Mouse (Mus musculus): ENCODE measurements around the gene Patl1. TPM values are rescaled to one million over a fixed set of nuclear protein-coding genes. Genes with fewer than 3 reads are reported as not detected.
"Not testable (repeated sequence)": the region's sequence is repeated elsewhere in the genome, so short reads cannot be mapped to it uniquely, and the experiment has no call there.

Gene Patl1
- total RNA-seq, 2 experiments from 2014 or later = 25.1 to 25.7 TPM

DNA sequence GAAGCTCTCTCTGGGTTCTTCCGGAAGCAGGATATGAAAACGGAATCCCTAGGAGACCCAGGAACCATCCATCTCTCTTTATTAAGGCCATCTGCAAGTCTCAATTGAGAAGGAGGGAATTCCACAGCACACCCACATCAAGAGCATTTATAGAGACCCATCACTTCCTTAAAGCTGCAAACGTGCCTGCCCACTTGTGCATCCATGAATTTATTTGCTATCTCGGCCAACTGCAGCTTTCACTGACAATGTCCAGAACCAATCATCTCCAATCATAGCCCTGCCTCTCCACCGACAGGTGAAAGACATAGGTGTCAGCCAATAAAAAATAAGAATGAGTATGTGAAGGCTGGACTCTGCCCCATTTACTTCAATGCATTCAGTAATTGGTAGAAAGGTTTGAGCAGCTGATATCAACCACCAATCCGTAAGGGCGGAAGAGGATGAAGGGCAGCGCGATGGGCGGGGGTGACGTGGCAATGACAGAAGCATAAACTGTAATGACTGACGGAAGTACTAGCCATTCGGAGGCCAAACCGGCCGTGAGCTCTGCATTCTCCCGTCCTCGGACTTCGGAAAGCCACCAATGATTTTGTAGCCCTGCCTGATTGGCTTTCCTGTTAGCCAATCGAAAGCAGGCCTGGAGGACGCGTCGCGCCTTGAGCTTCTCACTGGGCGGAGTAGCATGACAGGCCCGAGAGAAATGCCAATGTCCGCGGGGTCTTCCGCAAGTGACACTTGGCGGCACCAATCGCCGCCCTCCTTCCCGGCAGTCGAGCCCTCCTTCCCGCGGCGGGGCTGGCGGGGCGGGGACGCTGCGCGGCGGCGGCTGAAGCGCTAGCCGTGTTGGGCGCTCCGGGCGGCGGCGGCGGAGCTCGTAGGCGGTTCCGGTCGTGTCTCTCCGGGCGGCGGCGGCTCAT is 53.1 kb downstream of the Patl1 start, which contains the start of gene Osbp:
Osbp (plus strand) TSS at position 919 of the 920 bp plus-strand sequence.
- intact Hi-C loops (cut with DNase I) = no loop called here

GRCm38 (mm10) chr19:11966201-11966636 is 54.0 kb downstream of the Patl1 start:
- DNase-seq (ENCODE audit: low spot score) = peak; percentile 7
- intact Hi-C loops (cut with DNase I) = loop anchor here (2.0 kb wide), 2 partner anchors 43 to 53 kb away; partner anchors contain the start of gene Patl1

More for the DNA sequence above, 53.1 kb downstream of the Patl1 start, which contains the start of gene Osbp:
- peak; percentile 100 for DNase-seq (ENCODE audit: low spot score)

GRCm38 (mm10) chr19:11969155-11970050 is 57.2 kb downstream of the Patl1 start:
- DNase-seq (ENCODE audit: low spot score) = no peak
- intact Hi-C loops (cut with DNase I) = no loop called here

GRCm38 (mm10) chr19:11973511-11974222 is 61.5 kb downstream of the Patl1 start:
- intact Hi-C loops (cut with DNase I) = no loop called here
- no peak for DNase-seq (ENCODE audit: low spot score)

DNA sequence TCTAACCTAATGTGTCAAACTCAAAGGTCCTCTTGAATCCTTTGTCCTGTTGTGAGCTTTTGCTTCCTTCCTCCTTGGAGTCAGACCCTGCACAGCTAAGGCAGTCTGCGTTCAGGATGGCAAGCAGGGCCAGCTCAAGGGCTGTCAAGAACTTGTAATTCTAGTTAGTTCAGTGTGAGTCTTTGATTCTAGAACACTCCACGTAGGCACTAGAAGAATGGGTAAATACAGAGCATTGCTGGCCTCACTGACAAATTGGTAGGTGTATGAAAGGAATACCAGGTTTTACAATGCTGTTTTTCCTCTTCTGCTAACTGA is 62.0 kb downstream of the Patl1 start:
- intact Hi-C loops (cut with DNase I) = no loop called here
- DNase-seq (ENCODE audit: low spot score) = no peak

DNA sequence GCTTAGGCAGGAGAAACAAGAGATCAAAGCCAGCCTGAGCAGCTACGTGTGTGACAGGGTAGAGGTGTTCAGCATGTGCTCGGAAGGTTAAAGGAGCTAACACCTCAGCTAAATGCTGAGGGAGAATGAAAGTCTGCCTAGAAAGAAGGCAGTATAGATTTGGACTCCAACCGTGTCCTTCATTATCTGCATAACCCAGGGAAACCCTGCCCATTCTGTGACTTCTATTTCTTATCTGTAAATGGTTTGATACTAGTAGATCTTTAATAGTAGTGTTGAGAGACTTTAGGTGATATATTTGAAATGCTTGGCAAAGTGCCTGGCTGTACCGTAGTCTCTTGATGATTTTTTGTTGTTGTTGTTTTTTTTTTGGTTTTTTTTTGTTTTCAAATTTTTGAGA is 63.5 kb downstream of the Patl1 start:
- no peak for DNase-seq (ENCODE audit: low spot score)
- intact Hi-C loops (cut with DNase I) = no loop called here

GRCm38 (mm10) chr19:11977363-11977762 is 65.2 kb downstream of the Patl1 start:
- intact Hi-C loops (cut with DNase I) = no loop called here
- no peak for DNase-seq (ENCODE audit: low spot score)

GRCm38 (mm10) chr19:11980471-11980870 is 68.3 kb downstream of the Patl1 start:
- no peak for DNase-seq (ENCODE audit: low spot score)
- intact Hi-C loops (cut with DNase I) = no loop called here

GRCm38 (mm10) chr19:11984614-11985013 is 72.4 kb downstream of the Patl1 start:
- intact Hi-C loops (cut with DNase I); DNase-seq (ENCODE audit: low spot score): not testable (repeated sequence)

- intact Hi-C loops (cut with DNase I) = no loop called here
- DNase-seq (ENCODE audit: low spot score) = no peak
These were observed 75.6 kb downstream of the Patl1 start for GRCm38 (mm10) chr19:11987841-11988240.

DNA sequence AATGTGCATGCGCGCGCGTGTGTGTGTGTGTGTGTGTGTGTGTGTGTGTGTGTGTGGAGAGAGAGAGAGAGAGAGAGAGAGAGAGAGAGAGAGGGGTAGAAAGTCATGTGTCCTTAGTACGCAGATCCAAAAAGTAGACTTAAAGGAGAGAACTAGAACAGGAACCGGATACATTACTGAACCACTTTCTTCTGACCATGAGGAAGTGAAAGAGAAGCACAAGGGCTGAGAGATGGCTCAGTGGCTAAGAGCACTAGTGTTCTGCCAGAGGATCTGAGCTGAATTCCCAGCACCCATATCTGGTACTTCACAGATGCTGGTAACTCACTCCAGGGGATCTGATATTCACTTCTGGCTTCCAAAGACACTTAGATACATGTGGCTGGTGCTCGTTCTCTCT is 77.1 kb downstream of the Patl1 start:
- DNase-seq (ENCODE audit: low spot score) = no peak
- intact Hi-C loops (cut with DNase I) = no loop called here

DNA sequence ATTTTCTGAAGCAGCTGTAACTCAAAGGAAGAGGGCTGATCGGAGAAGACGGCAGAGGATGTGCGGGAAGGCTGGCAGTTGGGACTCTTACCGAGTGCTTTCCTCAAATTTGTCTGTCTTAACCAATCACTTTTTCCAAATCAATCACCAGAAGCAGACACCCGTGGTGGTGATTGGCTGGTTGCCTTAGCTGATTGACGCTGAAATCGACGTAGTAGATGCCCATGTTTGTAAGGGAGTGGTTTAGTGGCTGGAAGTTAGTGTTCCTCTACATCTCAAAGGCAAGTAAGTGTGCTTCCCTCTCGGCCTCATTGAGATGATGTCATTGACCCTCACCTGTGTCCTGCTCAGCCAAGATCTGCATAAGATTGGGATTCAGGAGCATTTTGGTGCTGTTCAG is 79.8 kb downstream of the Patl1 start:
- DNase-seq (ENCODE audit: low spot score) = no peak
- intact Hi-C loops (cut with DNase I) = no loop called here

GRCm38 (mm10) chr19:11992441-11993029 is 80.3 kb downstream of the Patl1 start:
- intact Hi-C loops (cut with DNase I) = no loop called here
- DNase-seq (ENCODE audit: low spot score) = no peak

Small RNAs within 50 kb of the gene (microRNA-seq; reads per million reads assigned to microRNA genes)
- 1.1 reads per million for gene Mir6994

Other genes starting within 250 kb of the Patl1 start
- not detected for gene Oosp1, start 221.2 kb upstream of the Patl1 start, total RNA-seq (2021)
- not detected for gene Oosp3, start 215.3 kb upstream of the Patl1 start, total RNA-seq (2021)
- gene Gif, start 164.8 kb upstream of the Patl1 start, total RNA-seq (2021) = not detected
- gene Mrpl16, start 142.0 kb upstream of the Patl1 start, total RNA-seq (2021) = 100 to 1,000 TPM; 103 to 108 TPM
- 1 to 10 TPM; 3.1 to 4.1 TPM for gene Stx3, start 93.0 kb upstream of the Patl1 start, total RNA-seq (2021)
- gene Olfr1417, start 73.2 kb upstream of the Patl1 start, total RNA-seq (2021) = not detected
- gene Olfr1418, start 51.3 kb upstream of the Patl1 start, total RNA-seq (2021) = not detected
- gene Olfr1419, start 37.3 kb upstream of the Patl1 start, total RNA-seq (2021) = not detected
- not detected for gene Olfr1420, start 25.8 kb upstream of the Patl1 start, total RNA-seq (2021)
- 10 to 100 TPM; 89.3 to 92.0 TPM for gene Osbp, start 53.5 kb downstream of the Patl1 start, total RNA-seq (2021)
- not detected for gene Olfr1423, start 128.9 kb downstream of the Patl1 start, total RNA-seq (2021)
- not detected for gene Olfr1424, start 150.3 kb downstream of the Patl1 start, total RNA-seq (2021)
- gene Olfr1425, start 165.3 kb downstream of the Patl1 start, total RNA-seq (2021) = not detected
- gene Olfr1426, start 179.6 kb downstream of the Patl1 start, total RNA-seq (2021) = not detected
- not detected for gene Olfr1427, start 190.9 kb downstream of the Patl1 start, total RNA-seq (2021)
- gene Olfr1428, start 203.5 kb downstream of the Patl1 start, total RNA-seq (2021) = not detected
- not detected for gene Olfr76, start 210.8 kb downstream of the Patl1 start, total RNA-seq (2021)